Mouse (Mus musculus): ENCODE measurements around the gene Aunip.
A peak's percentile ranks its signal among the peaks of the same experiment; 100 is the strongest.
"Not testable (repeated sequence)": the region's sequence is repeated elsewhere in the genome, so short reads cannot be mapped to it uniquely, and the experiment has no call there.

Aunip gene

DNA sequence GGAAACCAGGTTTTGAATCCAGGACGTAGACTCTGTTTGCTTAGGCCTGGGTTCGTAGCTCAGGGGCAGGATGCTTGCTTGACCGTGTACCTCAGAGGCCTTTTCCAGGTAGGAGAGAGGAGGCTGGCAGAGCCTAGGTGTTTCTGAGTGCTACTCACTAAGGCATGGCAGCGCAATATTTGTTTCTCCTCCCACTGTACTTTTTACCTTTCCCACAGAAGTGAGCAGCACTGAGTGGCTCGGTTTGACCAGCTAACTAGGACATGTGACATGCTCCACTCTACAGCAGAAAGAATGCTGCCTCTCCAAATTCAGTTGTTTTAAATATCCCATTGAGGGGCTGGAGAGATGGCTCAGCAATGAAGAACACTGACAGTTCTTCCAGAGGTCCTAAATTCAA lies 22.6 kb upstream of the Aunip start:
- no peak for DNase-seq

DNA sequence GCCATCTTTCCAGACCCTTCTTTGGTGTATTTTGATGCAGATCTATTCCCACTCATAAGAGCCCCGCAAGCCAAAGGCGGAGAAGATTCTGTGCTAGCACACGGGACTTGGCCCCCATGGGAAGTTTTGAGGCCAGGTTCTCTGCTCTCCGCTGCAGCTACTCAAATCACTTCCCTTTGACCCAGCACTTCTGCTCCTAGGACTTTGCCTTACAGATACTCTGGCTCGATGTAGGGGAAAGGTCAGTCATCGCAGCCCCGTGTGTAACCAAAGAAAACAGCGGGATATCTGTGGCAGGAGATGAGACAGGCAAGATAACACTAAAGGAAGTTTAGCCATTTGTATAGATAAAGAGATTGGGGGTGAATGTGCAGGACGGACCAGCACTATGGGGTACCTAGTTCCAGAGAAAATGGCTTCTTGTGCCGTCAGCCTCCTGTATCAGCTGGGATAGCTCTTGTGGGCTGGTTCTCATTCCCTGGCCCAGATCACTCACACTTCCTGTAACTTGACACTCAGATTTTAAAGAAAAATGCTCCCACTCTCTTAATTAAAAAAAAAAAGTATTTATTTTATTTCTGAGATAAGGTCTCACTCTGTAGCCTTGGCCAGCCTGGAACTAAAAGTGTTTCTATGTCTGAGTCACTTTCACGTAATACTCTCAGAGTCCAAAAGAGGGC lies 20.7 kb upstream of the Aunip start:
- DNase-seq: no peak

DNA sequence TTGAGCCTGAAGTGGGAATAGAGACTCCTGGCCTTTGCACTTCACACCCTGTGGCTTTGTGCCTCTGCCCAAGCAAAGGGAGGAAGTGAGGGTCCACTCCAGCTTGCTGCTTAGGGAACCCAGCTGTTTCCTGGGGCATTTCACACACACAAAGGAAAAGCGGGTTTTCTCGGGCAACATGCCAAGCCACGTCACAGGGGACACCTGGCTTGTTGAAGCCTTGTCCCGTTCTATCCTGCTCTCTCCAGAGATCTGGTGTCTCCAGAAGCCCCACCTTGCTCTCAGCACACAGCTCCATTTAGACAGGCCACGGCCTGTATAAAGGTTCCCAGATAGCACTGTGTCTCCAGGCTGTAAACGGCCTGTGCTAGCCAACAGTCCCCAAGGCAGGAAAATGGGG lies 19.1 kb upstream of the Aunip start:
- DNase-seq: no peak

DNA sequence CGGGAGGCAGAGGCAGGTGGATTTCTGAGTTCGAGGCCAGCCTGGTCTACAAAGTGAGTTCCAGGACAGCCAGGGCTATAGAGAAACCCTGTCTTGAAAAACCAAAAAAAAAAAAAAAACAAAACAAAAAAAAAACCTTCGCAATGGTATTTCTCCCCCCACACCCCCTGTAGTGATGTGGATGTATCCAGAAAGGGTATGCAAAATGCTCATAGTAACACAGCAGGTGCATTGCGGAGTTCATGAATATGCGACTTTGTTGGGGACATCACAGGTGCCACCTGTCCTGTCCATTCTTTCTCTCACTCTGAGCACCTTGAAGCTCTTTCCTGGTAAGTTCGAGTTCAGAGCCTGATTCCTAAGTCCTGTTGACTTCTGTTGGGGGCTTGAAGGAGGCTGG lies 16.6 kb upstream of the Aunip start:
- not testable (repeated sequence) for DNase-seq

DNA sequence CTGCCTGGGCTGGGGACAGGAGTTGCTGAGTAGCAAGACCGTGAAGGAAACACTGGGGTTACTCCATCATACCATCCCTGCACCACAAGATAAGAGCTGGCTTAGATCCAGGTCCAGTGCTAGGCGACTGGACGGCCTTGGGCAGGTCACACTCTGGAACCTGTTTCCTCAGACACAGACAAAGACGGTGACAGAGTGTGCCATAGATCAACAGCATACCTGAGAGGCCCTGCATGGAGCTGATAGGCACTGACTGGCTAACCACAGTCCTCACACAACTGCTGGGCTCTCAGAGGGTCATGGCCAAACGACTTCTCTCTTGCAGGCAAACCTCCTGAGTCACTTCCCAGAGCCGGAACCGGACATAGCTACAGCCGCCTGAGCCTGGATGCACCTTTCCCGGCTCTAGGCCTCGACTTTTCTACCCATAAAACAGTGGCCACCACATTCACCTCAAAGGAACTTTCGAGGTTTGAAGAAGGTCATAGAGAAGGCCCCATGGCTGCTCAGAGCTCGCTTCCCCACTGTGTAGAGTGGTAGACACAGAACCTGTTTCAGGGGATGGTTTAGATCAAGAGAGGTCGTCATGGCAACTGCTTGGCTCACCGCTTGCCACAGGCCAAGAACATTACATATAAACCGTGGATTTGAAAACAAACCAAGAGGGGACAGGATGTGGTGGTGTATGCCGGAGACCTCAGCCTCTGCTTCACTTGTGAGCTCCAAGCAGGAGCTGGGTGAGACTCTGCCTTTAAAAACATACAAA lies 15.8 kb upstream of the Aunip start:
- peak; percentile 41 for DNase-seq

DNA sequence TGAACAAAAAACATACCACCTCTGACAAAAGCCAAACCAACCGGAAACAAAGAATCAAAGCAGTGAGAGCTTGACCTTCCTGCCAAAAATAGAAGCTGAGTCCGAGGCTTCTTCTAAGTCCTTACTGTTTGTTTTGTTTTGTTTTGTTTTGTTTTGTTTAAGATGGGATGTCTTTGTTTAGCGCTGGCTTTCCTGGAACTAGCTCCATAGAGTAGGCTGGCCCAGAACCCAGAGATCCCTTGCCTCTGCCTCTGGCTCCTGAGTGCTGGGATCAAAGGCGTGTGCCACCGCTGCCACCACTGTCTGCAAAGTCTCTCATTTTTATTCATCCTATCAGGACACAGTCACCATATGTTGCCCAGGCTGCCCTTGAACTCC lies 15.3 kb upstream of the Aunip start:
- DNase-seq: no peak

DNA sequence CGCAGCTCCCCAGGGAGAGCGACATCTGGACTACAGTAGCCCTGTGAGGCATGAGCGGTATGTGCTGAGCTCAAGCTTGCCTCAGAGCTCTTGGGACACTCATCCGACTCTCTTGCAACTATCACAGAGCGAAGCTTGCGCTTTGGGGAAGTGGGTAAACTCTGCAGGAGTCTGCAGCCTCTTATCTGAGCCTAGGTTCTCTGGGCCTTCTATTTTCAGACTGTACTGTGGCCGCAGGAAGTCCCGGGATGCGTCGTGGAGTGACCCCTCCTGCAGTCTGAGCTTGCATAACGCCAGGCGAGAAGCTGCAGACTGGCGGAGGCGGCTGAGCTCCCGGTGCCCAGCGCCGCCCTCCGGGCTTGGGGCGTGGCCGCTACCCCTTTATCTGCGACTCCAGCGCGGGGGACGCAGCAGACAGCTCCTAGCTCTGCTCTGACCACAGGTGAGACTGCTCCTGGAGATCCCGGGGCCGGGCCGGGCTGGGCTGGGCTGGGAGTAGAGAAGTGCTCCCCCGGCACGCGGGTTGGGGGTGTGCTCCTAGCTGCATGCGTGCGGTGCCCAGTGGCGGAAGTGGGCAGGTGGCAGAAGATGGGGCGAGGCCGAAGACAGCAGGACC lies 14.1 kb upstream of the Aunip start, which contains the start of gene Paqr7:
Gene Paqr7, plus strand, starts transcription at position 103 of the 616 bp plus-strand sequence.
- DNase-seq: peak; percentile 73

DNA sequence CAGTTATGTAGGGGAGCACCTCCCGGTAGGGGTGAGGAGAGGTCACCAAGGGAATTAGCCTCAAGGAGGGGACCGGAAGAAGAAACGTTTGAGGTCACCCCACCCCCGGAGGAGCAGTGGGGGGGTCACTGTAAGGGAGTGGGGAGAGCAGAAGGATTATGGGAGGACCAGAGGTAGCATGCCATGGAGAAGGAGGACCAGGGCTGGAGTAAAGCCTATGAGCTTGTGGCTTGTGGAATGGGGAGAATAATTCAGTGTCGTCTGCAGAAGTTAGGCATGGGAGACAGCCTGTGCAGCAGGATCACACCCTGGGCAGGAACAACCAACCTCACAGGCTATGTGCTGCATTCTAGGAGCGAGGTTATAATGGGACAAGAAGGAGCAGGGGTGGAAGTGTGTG lies 13.6 kb upstream of the Aunip start:
- DNase-seq: no peak

DNA sequence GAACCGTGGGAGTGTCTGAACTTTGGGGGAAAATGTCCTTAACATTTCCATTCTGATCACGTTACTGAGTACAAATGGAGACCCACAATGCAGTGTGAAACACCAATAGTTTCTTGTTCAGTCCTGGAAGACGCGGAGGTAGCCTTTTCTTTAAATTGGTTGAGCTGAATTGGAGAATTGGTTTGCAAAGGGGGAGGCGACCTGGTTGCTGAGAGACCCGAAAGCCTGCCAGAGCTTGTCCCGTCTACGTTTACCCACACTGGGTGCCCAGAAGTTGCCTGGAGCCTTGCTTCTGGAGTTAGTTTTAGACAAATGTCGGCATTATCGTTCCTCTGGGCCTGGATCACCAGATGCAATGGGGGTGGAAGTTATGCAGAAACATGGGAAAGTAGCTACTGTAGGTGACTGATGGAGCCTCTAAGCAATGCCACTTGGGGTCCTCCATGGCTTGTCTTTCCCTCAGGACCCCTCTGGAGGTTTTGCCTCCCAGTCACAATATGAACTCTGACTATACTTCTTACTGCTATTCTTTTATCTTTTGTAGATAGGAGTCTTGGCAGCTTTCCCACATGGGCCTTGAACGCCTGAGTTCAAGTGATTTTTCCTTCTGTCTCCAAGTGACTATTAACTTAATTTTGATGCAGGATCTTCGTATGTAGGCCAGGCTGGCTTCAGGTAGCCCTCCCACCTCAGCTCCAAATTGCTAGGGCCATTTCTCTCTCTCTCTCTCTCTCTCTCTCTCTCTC lies 12.6 kb upstream of the Aunip start:
- no peak for DNase-seq

DNA sequence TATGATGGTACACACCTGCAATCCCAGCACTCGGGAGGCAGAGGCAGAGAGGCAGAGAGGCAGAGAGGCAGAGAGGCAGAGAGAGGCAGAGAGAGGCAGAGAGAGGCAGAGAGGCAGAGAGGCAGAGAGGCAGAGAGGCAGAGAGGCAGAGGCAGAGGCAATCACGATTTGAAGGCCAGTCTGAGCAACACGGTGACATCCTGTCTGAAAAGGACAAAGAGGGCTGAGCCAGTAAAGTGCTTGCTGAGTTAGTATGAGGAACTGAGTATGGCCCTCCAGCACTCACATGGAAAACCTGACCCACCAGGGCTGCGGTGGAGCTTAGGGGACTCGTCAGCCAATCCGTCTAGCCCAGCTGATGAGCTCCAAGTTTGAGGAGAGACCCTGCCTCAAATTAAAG lies 11.8 kb upstream of the Aunip start:
- not testable (repeated sequence) for DNase-seq

DNA sequence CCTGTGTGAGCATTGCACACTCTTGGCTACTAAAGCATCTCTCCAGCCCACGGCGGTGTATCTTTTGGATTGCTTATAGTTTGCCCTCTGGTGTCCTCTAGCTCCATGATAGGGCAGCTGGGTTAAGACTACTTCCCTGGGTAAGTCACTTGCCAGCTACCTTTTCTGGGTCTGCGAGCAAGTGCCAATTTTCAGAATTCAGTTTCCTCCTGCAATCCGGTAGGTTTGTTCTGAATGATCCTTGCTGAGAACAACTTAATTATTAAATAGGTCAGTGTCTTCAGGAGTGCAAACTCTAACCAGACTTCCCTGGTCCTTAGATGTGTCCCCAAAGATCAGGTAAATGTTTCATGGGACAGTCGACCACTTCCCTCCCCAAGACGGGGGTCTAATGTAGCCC lies 9.7 kb upstream of the Aunip start:
- DNase-seq: no peak

DNA sequence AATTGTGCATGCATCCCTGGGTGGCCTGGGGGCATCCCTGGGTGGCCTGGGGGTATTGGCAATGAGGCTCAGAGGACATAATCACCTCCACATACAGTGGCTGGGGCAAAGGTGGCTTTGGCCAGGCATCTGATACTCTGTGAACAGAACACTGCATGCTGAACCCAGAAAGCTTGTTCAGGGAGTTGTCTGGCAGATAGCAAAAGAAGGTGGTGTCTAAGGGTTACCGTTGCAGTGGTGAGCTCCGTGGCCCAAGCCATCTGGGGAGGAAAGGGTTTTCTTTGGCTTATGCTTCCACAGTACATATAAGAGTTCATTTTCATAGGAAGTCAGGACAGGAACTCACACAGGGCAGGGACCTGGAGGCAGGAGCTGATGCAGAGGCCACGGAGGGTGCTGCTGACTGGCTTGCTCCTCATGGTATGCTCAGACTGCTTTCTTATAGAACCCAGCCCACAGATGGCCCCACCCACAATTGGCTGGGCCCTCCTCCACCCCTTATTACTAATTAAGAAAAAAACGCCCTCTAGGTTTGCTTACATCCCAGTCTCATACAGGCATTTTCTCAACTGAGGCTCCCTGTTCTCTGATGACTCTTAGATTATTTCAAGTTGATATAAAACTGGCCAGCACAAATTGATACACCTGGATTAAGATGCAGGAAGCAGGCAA lies 7.0 kb upstream of the Aunip start:
- DNase-seq: no peak

DNA sequence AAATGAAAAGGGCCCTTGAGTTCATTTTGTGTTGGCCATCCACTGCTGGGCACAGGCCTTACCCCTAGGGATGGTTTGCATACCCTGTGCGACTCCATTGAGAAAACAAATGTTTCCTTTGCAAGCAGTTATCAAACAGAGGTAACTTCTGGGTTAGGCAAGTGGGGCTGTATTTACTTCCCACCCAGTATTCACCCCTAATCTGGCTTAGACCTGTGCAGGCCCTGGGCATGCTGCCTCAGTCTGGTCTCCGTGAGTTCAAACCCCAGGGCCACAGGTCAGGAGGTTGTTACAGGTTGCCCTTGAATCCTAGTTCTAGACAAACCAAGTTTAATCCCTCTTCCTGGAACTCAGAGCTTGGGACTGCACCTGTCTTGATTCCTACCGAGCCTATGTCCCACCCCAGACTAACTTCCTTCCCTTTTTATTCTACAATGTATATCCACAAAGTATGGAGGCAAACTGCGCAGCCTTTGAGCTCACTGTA lies 5.5 kb upstream of the Aunip start:
- no peak for DNase-seq

DNA sequence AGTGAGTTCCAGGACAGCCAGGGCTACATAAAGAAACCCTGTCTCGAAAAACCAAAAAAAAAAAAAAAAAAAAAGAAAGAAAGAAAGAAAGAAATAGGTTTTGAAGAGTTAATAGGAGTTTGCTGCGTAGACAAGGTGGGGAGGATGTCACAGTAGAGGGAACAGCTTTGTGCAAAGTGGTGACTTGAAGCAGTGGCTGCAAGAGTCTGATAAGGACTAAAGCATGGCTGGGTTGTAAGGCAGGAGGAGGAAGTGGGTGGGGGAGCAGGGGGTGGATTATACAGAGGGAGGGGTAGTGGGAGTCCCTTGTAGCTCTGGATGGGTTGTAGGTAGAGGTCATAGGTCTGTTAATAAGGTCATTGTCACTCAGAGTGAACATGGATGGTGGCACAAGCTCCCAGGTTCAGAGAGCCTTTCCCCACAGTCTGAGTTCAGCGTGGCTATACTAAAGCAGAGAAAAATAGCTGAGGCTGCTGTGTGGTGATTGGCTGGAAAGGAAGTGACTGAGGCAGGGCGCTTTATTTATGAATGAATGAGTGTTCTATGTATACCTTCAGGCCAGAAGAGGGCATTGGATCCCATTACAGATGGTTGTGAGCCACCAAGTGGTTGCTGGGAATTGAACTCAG lies 4.7 kb upstream of the Aunip start:
- no peak for DNase-seq

DNA sequence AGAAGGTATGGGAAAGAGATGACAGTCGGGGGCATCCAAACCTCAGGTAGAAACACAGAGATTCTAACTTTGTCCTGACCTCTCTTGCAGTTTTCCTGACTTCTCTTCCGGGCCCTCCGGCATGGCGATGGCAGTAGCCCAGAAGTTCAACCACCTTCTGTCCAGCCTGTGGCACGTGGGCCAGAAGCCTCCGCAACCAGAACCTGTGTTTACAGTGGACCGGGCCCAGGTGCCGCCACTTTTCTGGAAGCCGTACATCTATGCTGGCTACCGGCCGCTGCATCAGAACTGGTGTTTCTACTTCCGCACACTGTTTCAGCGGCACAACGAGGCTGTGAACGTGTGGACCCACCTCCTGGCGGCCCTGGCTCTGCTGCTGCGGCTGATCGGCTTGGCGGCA lies 4.1 kb upstream of the Aunip start:
- DNase-seq: no peak

DNA sequence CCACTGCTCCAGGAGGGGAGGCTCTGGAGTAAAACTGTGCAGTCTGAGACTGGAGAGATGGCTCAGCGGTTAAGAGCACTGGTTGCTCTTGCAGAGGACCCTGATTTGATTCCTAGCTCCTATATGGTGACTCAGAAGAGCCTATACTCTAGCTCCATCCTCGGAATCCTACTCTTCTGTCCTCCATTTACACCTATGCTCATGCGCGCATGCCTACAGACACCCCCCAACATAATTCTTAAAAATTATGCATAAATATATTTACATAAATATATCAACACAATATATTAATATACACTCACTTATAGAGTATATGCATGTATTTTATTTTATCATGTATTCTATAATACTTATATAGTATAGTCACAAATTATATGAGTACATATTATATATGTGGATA lies 403 bp upstream of the Aunip start:
- no peak for DNase-seq

DNA sequence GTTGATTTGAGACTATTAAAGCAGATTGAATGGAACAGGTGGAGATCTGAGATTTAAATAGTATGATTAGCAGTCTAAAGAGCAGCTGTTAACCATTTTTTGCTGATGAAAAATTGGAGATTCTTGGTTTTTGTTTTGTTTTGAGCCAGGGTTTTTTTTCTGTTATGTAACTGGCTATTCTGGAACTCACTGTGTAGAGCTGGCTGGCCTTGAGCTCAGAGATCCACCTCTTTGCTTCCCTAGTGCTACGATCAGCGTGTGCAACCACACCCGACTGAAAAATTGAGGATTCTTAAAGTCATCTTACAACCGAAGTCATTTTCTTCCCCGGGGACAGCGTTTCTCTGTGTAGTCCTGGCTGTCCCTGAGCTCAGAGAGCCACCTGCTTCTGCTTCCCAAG lies 931 bp downstream of the Aunip start:
- DNase-seq: no peak

DNA sequence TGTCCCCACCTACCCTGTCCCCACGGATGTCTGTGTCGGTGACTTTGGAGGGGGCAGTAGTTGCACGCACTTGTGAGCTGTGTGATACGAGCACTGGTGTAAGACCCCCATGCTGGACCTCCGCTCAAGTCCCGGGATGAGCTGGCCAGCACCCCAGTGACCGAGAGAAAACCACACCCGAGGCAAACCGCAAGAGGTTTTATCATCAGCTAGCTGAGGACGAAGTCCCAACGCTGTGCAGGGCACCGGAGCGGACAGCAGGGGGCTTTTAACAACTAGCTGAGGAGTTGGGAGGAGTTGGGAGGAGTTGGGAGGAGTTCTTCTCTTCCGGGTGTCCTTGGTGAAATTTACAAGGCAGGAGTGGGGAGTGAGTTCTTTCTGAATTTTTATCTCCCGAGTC lies 2.0 kb downstream of the Aunip start:
- peak; percentile 80 for DNase-seq

DNA sequence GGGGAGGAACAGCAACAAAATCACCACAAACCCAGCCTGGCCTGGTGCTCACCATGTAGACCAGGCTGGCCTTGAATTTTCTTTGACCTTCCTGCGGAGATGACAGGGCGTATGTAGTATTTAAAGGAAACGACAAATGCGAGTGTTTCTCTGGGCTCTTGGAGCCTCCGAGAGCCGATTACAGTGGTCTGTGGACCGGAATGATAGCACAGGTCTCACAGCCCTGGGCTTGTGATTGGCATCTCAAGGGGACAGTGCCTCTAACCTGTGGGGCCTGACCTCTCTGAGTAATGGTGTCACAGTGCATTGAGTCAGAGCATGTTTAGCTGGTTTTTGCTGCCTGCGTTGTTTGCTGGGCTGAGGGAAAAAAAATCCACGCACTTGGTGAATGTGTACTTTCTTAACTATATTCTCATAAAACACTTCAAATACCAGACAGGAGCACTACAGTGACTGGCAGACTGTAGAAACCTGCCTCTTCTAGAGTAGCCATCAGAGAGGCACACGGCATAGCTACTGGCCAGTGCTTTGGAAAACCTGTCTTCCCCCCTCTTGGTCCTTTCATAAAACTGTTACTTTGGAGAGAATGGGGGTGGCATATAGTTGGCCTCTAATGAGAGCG lies 3.6 kb downstream of the Aunip start:
- DNase-seq: no peak

DNA sequence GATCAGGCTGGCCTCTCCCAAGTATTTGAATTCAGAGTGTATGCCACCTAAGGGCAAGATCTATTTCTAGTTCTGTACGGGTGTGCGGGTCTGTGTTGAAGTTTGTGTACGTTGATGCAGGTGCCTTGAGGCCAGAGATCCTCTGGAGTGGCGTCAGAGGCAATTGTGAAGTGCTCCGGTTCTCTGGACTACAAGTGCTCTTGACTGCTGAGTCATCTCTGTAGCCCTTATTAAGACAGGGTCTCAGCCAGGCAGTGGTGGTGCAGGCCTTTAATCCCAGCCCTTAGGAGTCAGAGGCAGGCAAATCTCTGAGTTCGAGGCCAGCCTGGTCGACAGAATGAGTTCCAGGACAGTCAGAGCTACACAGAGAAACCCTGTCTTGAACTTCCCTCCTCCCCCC lies 4.8 kb downstream of the Aunip start:
- DNase-seq: no peak

DNA sequence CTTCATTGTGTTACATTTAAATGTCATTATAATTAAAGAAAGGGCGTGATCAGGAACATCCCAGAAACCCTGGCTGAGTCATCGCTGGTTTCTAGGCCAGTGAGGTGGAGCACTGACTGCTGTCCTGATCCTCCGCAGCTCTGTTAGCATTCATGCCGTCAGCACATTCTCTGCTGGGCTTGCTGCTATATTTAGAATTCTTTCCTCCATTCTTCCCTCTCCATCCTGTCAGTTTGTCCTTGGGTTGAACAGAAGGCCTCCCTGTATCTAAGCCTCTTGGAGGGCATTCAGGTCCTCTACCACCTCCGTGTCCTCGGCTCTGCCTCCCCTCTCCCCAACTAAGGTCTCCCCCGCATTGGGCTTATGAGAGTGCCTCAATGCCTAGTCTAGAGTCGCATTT lies 6.2 kb downstream of the Aunip start:
- DNase-seq: no peak

DNA sequence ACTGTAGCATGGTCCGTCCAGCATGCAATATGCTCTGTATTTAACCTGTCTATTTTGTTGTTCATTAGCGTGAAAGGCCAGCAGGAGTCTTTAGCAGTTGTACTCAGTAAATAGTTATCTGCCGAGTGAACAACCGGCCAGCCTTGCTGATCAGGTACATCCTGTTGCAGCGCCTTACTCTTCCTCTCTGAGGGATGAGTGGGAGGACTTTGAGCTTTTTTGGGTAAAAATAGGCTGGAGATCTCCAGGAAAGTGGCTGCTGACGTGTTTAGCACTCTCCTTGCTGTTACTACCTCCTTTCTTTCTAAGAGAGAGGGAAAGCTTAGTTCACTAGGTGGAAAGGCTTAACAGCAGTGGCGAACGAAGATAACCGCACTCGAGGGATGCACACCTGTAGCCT lies 6.9 kb downstream of the Aunip start:
- no peak for DNase-seq
